Mouse (Mus musculus): ENCODE measurements around the gene Bmp4. TPM values are rescaled to one million over a fixed set of nuclear protein-coding genes. Genes with fewer than 3 reads are reported as not detected.

Gene Bmp4
- not detected in 2 replicates for total RNA-seq (2014; fragmentation: Nextera tagmentation)
- total RNA-seq (2017), result 0.05 TPM in 1 of 2 replicates, not detected in the other
- not detected in 2 replicates for polyA plus RNA-seq (2012)

- Histone ChIP-seq H3K4me3 (ENCODE audit: low read depth, low read length) (no peak within 1 kb of the TSS), H3K9me3 (replicated peaks) (0 out of 2 replicates have a peak, but pooled peaks cover 2% of the 10 kb centered on the region), H3K4me1 (ENCODE audit: insufficient read depth, low read depth, low read length) (no peaks in the 10 kb centered on the region), H3K27me3 (ENCODE audit: insufficient read depth, low read length) (peaks cover 32% of the 10 kb centered on the region; the same call in 1 of the 2 replicates), H3K36me3 (replicated peaks) (no peaks in the 10 kb centered on the region)
- no peak for ATAC-seq (ENCODE audit: extremely low read depth, insufficient number of reproducible peaks, low FRiP score, poor library complexity, severe bottlenecking)
- DNase-seq (ENCODE audit: low spot score), result no peak
- TF ChIP-seq POLR2AphosphoS5 (IDR thresholded peaks at IDR 0.05; ENCODE audit: insufficient replicate concordance, low read depth, low read length), result no peak
- no peak for TF ChIP-seq TAL1 (conservative IDR thresholded peaks at IDR 0.05; ENCODE audit: low read depth, low read length)
- TF ChIP-seq GATA1 (IDR thresholded peaks at IDR 0.05; ENCODE audit: borderline replicate concordance, low read length), result no peak
- no peak for TF ChIP-seq CTCF (IDR thresholded peaks at IDR 0.05; ENCODE audit: low read depth, low read length)
- no peak for TF ChIP-seq GATA2 (IDR thresholded peaks at IDR 0.05; ENCODE audit: borderline replicate concordance, low read depth, low read length)
These were observed at the start of gene Bmp4 for GRCm38 (mm10) chr14:46390249-46390775. Gene Bmp4, minus strand, starts transcription at chr14:46390669.

DNA sequence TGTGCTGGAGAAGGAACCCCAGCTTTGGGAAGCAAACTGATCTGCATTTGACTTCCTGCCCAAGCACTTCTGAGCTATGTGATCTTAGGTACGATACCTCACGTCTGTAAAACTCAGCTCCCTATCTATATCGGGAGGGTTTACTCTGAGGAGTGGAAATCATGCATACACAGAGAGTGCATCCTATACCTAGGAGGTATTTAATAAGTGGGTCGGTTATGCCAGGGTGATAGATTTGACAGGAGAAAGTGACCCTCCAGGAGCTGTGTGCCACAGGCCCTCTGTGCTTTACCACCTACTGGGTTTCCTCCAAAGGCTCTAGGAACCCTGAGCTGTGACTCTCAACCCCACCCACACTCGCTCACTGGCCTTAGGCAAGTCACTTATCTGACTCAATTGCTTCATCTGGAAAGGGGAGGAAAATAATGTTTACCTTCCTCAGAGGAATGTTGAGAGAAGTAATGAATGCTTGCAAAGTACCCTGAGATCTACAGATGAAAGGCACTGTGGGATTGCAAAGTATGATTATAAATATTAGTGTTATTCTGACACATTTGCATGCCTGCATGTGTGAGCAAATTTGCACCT lies 49.1 kb upstream of the Bmp4 start:
- peaks cover 4% of the 10 kb centered on the region; the same call in 1 of the 2 replicates for H3K27me3 ChIP-seq (ENCODE audit: insufficient read depth, low read length)
- no peaks in the 10 kb centered on the region for H3K36me3 ChIP-seq (replicated peaks)
- no peak for DNase-seq (ENCODE audit: low spot score)
- no peak overlapping the region for H3K4me3 ChIP-seq (ENCODE audit: low read depth, low read length)
- TF ChIP-seq GATA1 (IDR thresholded peaks at IDR 0.05; ENCODE audit: borderline replicate concordance, low read length) (no peak), GATA2 (IDR thresholded peaks at IDR 0.05; ENCODE audit: borderline replicate concordance, low read depth, low read length) (no peak), CTCF (IDR thresholded peaks at IDR 0.05; ENCODE audit: low read depth, low read length) (no peak), POLR2AphosphoS5 (IDR thresholded peaks at IDR 0.05; ENCODE audit: insufficient replicate concordance, low read depth, low read length) (no peak), TAL1 (conservative IDR thresholded peaks at IDR 0.05; ENCODE audit: low read depth, low read length) (no peak)
- no peaks in the 10 kb centered on the region for H3K9me3 ChIP-seq (replicated peaks)
- ATAC-seq (ENCODE audit: extremely low read depth, insufficient number of reproducible peaks, low FRiP score, poor library complexity, severe bottlenecking), result no peak
- no peaks in the 10 kb centered on the region for H3K4me1 ChIP-seq (ENCODE audit: insufficient read depth, low read depth, low read length)

DNA sequence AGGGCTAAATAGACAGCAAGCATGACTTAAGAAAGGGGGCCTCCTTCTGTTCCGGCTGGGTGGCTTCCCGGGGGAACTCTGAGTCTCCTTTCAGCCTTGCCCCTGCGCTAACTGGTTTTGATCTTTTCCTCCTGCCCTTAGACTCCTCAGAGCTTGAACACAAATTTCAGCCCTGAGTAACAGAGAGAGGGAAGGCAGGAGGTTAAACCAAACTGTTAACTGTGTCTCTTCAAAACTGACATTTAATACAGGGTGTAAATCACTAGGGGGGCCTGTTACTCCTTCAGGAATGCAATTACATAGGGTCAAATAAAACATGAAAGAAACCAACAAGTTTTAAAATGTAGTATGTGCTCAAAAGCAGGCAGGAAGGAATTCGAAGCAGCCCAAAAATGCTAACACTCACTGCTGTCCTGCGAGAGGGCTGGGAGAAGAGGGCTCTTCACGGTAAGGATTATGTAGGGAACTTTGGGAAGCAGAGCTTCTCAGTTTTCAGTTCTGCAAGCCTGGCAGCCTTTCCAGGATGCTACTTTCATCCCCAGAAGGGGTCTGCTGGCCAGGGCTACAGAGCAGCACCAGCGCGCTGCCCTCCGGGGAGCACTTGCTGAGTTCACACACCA lies 46.1 kb upstream of the Bmp4 start:
- peaks cover 9% of the 10 kb centered on the region; the same call in 1 of the 2 replicates for H3K27me3 ChIP-seq (ENCODE audit: insufficient read depth, low read length)

GRCm38 (mm10) chr14:46430231-46430630 lies 39.8 kb upstream of the Bmp4 start:
- DNase-seq (ENCODE audit: low spot score), result no peak
- TF ChIP-seq GATA1 (IDR thresholded peaks at IDR 0.05; ENCODE audit: borderline replicate concordance, low read length), result no peak
- no peak for TF ChIP-seq POLR2AphosphoS5 (IDR thresholded peaks at IDR 0.05; ENCODE audit: insufficient replicate concordance, low read depth, low read length)
- TF ChIP-seq CTCF (IDR thresholded peaks at IDR 0.05; ENCODE audit: low read depth, low read length), result no peak
- TF ChIP-seq GATA2 (IDR thresholded peaks at IDR 0.05; ENCODE audit: borderline replicate concordance, low read depth, low read length), result no peak
- no peak for TF ChIP-seq TAL1 (conservative IDR thresholded peaks at IDR 0.05; ENCODE audit: low read depth, low read length)
- Histone ChIP-seq H3K4me3 (ENCODE audit: low read depth, low read length) (no peak overlapping the region), H3K9me3 (replicated peaks) (no peaks in the 10 kb centered on the region), H3K27me3 (ENCODE audit: insufficient read depth, low read length) (peaks cover 11% of the 10 kb centered on the region; the same call in 1 of the 2 replicates), H3K4me1 (ENCODE audit: insufficient read depth, low read depth, low read length) (no peaks in the 10 kb centered on the region), H3K36me3 (replicated peaks) (no peaks in the 10 kb centered on the region)
- ATAC-seq (ENCODE audit: extremely low read depth, insufficient number of reproducible peaks, low FRiP score, poor library complexity, severe bottlenecking), result no peak

More for the DNA sequence above, 46.1 kb upstream of the Bmp4 start:
- H3K4me1 ChIP-seq (ENCODE audit: insufficient read depth, low read depth, low read length), result no peaks in the 10 kb centered on the region
- DNase-seq (ENCODE audit: low spot score) (no peak), ATAC-seq (ENCODE audit: extremely low read depth, insufficient number of reproducible peaks, low FRiP score, poor library complexity, severe bottlenecking) (no peak)
- TF ChIP-seq CTCF (IDR thresholded peaks at IDR 0.05; ENCODE audit: low read depth, low read length) (no peak), TAL1 (conservative IDR thresholded peaks at IDR 0.05; ENCODE audit: low read depth, low read length) (no peak), POLR2AphosphoS5 (IDR thresholded peaks at IDR 0.05; ENCODE audit: insufficient replicate concordance, low read depth, low read length) (no peak), GATA2 (IDR thresholded peaks at IDR 0.05; ENCODE audit: borderline replicate concordance, low read depth, low read length) (no peak), GATA1 (IDR thresholded peaks at IDR 0.05; ENCODE audit: borderline replicate concordance, low read length) (no peak)
- no peaks in the 10 kb centered on the region for H3K36me3 ChIP-seq (replicated peaks)
- no peaks in the 10 kb centered on the region for H3K9me3 ChIP-seq (replicated peaks)
- no peak overlapping the region for H3K4me3 ChIP-seq (ENCODE audit: low read depth, low read length)

GRCm38 (mm10) chr14:46427251-46427650 lies 36.8 kb upstream of the Bmp4 start:
- Histone ChIP-seq H3K4me3 (ENCODE audit: low read depth, low read length) (no peak overlapping the region), H3K9me3 (replicated peaks) (no peaks in the 10 kb centered on the region), H3K27me3 (ENCODE audit: insufficient read depth, low read length) (peaks cover 10% of the 10 kb centered on the region; the same call in 1 of the 2 replicates), H3K36me3 (replicated peaks) (no peaks in the 10 kb centered on the region), H3K4me1 (ENCODE audit: insufficient read depth, low read depth, low read length) (no peaks in the 10 kb centered on the region)
- ATAC-seq (ENCODE audit: extremely low read depth, insufficient number of reproducible peaks, low FRiP score, poor library complexity, severe bottlenecking) (no peak), DNase-seq (ENCODE audit: low spot score) (no peak)
- TF ChIP-seq TAL1 (conservative IDR thresholded peaks at IDR 0.05; ENCODE audit: low read depth, low read length), result no peak
- TF ChIP-seq GATA1 (IDR thresholded peaks at IDR 0.05; ENCODE audit: borderline replicate concordance, low read length), result no peak
- no peak for TF ChIP-seq POLR2AphosphoS5 (IDR thresholded peaks at IDR 0.05; ENCODE audit: insufficient replicate concordance, low read depth, low read length)

DNA sequence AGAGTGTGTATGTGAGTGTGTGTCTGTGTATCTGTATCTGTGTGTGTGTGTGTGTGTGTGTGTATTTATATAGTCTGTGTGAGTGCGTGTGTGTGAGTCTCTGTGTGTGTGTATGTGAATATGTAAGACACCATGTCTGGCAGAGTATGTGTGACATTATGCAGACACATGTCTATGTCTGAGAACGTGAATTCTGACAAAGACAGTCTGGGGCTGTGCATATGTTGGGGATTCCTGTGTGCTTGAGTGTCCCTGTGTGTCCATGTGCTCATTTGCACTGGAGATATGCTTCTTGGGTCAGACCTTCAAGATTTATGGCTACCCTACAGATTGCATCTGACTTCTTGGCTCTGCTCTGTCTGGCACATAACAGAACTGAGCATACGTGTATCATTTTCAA lies 31.4 kb upstream of the Bmp4 start:
- ATAC-seq (ENCODE audit: extremely low read depth, insufficient number of reproducible peaks, low FRiP score, poor library complexity, severe bottlenecking), result no peak
- TF ChIP-seq CTCF (IDR thresholded peaks at IDR 0.05; ENCODE audit: low read depth, low read length) (no peak), TAL1 (conservative IDR thresholded peaks at IDR 0.05; ENCODE audit: low read depth, low read length) (no peak), GATA2 (IDR thresholded peaks at IDR 0.05; ENCODE audit: borderline replicate concordance, low read depth, low read length) (no peak), POLR2AphosphoS5 (IDR thresholded peaks at IDR 0.05; ENCODE audit: insufficient replicate concordance, low read depth, low read length) (no peak), GATA1 (IDR thresholded peaks at IDR 0.05; ENCODE audit: borderline replicate concordance, low read length) (no peak)
- no peak for DNase-seq (ENCODE audit: low spot score)
- Histone ChIP-seq H3K4me3 (ENCODE audit: low read depth, low read length) (no peak overlapping the region), H3K4me1 (ENCODE audit: insufficient read depth, low read depth, low read length) (no peaks in the 10 kb centered on the region), H3K36me3 (replicated peaks) (no peaks in the 10 kb centered on the region), H3K9me3 (replicated peaks) (no peaks in the 10 kb centered on the region), H3K27me3 (ENCODE audit: insufficient read depth, low read length) (peaks cover 7% of the 10 kb centered on the region; the same call in 1 of the 2 replicates)
